Mouse (Mus musculus) adrenal gland, postnatal 10 days (tissue): ENCODE data around the gene Cdon. TPM values are rescaled to one million over a fixed set of nuclear protein-coding genes. Genes with fewer than 3 reads are reported as not detected.

Experiments
- DNase-seq: peaks from one replicate; pipeline ENCODE4 v3.0.0; 2021; ENCODE audit warnings: mixed read lengths
- total RNA-seq, 2 experiments: library from RNA; stranded (reverse); gene quantifications; 2 replicates each; pipeline ENCODE4 v1.2.3; 2021

Gene Cdon
- total RNA-seq, 2 experiments from 2014 or later, result 24.8 to 32.4 TPM

GRCm38 (mm10) chr9:35541941-35542340 is 121.0 kb downstream of the Cdon start:
- no peak for DNase-seq

- DNase-seq, result no peak
These were observed 122.4 kb downstream of the Cdon start for GRCm38 (mm10) chr9:35543099-35543860.

GRCm38 (mm10) chr9:35544666-35545065 is 123.7 kb downstream of the Cdon start:
- peak; percentile 18 for DNase-seq

- no peak for DNase-seq
These were observed 124.8 kb downstream of the Cdon start for GRCm38 (mm10) chr9:35545704-35546103.

- DNase-seq, result no peak
These were observed 125.8 kb downstream of the Cdon start for GRCm38 (mm10) chr9:35546745-35547144.

- DNase-seq, result no peak
These were observed 127.5 kb downstream of the Cdon start for GRCm38 (mm10) chr9:35548455-35548854.

- DNase-seq, result no peak
These were observed 135.7 kb downstream of the Cdon start for GRCm38 (mm10) chr9:35556494-35557102.

Other genes starting within 250 kb of the Cdon start
- 10 to 100 TPM; 25.3 to 29.3 TPM for gene Dcps, start 245.1 kb upstream of the Cdon start, total RNA-seq
- gene Srpr, start 221.0 kb upstream of the Cdon start, total RNA-seq, result 100 to 1,000 TPM; 128 to 136 TPM
- gene Tirap, start 220.8 kb upstream of the Cdon start, total RNA-seq, result 1 to 10 TPM; 8.0 to 8.4 TPM
- gene Foxred1, start 210.1 kb upstream of the Cdon start, total RNA-seq, result 100 to 1,000 TPM in 1 of 2 experiments, 10 to 100 TPM in 1; 93.6 to 102 TPM
- 10 to 100 TPM; 11.3 TPM for gene Fam118b, start 153.3 kb upstream of the Cdon start, total RNA-seq
- 10 to 100 TPM; 15.3 to 17.1 TPM for gene Rpusd4, start 153.3 kb upstream of the Cdon start, total RNA-seq
- not detected for gene Gm1113, start 97.1 kb downstream of the Cdon start, total RNA-seq
- gene Ddx25, start 137.4 kb downstream of the Cdon start, total RNA-seq, result under 1 TPM; 0.75 to 0.85 TPM
- 10 to 100 TPM; 12.3 to 16.3 TPM for gene Pus3, start 137.5 kb downstream of the Cdon start, total RNA-seq
- under 1 TPM in 1 of 2 experiments, not detected in 1; 0.79 TPM for gene Pate2, start 149.2 kb downstream of the Cdon start, total RNA-seq
- 1 to 10 TPM; 3.3 to 5.0 TPM for gene Hyls1, start 149.3 kb downstream of the Cdon start, total RNA-seq
- gene Pate4, start 190.8 kb downstream of the Cdon start, total RNA-seq, result not detected
- not detected for gene Pate3, start 227.1 kb downstream of the Cdon start, total RNA-seq